Mouse (Mus musculus): ENCODE measurements around the gene Hacd4. TPM values are rescaled to one million over a fixed set of nuclear protein-coding genes. Genes with fewer than 3 reads are reported as not detected.
"Not testable (repeated sequence)": the region's sequence is repeated elsewhere in the genome, so short reads cannot be mapped to it uniquely, and the experiment has no call there.

Gene Hacd4
- polyA plus RNA-seq, 2 experiments from 2014 or later: 0.13 to 0.42 TPM

DNA sequence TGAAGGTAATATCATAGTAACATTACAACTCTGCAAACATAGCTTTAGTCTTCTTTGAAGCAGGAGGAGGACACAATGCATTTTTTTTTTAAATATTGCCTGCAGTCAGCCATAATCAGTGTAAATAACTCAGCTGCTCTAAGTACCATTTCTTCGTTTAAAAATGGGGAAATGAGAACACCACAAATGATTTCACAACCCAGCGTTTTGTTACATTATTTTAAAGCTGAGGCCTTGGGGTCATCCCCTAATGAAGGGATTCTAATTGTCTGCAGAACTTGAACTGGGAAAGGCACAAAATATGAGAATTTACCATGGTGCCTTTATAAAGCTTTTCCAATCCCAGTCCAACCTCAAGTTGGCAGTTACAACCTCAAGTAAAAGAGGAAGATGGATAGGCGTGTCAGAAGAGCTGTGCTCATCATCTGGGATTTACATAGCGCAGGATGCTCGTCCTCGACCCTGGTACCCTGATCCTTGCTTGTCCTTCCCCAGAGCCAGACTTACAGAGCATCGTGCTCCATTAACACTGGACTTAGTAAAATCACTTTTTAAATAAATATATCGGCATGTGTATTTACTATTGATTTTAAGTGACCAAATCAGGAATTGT is 6.2 kb downstream of the Hacd4 start:
- no peak for ATAC-seq

DNA sequence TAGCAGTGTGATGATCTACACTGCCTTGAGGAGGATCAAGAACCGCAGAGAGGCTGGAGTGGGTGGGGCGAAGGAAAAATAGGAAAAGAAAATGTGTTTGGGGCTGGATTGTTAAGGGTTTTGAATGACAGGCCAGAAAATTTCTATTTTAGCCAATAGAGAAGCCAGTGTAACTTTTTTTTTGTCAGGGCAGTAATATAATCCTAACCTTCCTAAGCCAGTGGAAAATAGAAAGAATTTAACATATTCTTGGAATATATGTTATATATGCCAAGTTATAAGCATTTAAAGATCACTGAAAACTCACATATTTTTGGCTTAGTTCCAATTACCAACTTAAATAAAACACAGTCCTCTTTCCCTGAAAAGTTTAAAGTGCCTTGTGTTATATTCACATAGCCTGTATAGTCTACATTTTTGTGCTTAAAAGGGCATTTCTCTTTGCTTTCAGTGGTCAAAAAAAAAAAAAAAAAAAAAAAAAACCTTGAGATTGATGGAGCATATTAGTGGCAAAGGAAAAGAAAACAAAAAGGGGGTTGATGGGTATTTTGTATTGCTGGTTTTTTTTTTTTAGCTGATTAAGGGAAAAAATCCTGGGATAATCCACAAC is 11.0 kb downstream of the Hacd4 start:
- no peak for ATAC-seq

DNA sequence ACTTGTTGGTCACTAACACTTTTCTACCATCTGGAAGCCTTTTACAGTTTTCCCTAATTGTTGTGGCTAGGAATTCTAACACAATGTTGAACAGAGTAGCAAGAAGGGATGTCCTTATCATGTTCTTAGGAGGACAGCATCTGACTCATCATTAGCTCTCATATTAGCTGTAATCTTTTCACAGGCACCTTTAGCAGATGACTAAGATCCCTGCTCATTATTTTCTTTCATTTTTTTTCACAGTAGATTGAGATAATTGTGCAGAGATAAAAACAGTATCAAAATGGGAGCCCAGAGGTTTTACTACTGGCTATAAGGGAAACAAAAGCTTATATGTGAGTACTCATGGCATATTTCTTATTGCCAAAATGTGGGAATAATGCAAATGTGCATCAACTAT is 14.2 kb downstream of the Hacd4 start:
- ATAC-seq: no peak

DNA sequence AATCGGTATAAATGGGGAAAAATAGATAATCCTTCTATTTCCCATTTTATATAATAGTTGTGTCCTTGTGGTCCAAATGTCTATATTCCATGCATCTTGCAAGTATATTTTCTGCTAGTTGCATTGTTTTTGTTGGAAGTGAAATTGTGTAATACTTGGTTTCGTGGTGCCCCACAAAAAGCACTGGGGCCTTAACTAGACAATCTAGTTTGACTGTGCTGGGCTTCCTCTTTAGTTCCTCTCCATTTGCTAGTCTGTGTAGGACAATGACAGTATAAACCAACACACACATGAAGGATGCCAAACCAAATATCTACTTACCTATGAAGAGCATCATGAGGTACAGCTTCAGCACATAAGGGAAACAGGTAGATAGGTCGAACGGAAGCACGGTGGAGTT is 19.4 kb downstream of the Hacd4 start:
- no peak for ATAC-seq

DNA sequence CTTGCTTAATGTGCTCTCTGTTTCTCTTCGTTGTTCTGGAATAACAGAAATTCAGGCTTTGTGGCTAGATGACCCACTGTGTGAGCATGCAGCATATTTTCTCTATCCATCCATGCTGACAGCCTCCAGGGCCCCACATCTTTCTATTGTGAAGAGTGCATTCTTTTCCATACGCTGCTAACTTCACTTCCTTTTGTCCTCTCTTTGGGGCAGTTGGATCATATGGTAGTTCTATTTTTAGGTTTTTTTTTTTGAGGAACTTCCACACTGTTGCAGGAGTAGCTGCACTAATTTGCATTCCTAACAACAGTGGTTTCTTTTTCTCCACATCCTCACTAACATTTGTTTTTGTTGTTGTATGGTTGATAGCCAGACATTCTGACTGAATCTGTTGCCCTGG is 23.7 kb downstream of the Hacd4 start:
- no peak for ATAC-seq

DNA sequence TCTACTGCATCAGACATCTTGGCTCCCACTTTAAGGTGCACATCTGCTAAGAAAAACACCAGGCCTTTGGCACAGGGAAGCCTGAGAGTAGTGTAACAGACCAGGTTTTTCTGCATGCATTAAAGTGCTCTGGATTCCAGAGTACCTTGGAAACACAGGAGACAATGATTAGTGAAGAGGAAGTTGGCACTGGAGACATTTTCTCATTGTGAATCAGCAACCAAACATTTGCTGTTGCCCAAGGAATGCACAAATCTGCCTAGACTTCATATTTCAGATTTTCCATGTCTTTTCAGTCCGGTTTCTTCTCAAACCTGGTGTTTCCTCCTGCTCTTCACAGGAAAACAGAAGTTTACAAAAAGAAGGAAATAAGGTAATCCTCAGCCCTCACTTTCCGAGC is 26.4 kb downstream of the Hacd4 start:
- no peak for ATAC-seq

DNA sequence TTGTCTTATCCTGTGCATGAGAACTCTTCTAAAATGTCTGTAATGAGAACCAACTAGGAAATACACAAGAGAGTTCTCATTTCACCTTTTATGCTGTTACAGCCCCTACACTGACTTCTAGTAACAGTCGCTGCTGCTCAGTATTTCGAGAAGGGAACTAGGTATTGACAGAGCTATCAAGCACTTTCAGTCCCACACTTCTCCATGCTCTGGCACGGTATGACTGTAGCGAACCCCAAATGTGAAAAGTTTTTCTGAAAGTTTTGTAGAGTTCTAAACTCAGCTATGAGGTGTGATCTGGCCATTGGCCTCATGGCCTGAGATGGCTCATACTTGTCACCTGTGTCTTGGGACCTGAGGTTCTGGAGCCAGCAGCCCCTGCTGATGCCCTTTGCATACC is 29.4 kb downstream of the Hacd4 start:
- no peak for ATAC-seq

DNA sequence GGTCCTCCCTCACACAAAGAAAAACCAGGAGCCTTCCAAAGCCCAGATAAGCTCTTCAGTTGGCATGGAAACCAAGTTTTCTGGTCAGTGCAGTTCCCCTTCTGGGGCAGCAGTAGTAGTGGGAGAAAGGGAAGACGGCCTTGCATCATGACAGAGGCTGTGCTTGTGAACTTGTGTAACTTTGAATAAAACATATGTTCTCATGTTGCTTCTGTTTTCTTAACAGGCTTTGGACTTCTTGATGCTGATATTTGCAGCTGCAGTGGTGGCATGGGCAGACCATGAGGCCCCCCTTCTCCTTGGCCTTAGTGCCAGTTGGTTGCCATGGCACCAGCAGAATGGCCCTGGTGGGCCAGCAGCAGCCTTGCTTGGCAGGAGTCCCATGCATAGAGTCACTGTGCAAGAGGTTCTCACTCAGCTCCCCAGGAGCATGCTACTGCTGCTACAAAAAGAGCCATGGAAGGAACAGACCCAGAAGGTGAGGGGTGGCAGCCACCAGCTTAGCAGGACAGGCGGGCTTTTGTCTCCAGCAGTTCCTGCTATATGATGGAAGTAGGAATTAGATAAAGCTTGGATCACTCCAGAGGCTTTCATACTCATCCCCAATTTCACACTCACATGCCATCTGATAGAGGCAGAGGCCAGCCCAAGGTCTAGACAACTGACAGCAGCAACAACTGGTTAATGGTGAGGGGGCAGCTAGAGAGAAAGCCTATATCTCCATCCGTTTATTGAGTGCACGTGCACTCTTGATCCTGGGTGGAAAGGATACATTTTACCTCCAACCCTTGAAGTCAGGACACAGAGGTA is 31.6 kb downstream of the Hacd4 start:
- ATAC-seq: no peak

DNA sequence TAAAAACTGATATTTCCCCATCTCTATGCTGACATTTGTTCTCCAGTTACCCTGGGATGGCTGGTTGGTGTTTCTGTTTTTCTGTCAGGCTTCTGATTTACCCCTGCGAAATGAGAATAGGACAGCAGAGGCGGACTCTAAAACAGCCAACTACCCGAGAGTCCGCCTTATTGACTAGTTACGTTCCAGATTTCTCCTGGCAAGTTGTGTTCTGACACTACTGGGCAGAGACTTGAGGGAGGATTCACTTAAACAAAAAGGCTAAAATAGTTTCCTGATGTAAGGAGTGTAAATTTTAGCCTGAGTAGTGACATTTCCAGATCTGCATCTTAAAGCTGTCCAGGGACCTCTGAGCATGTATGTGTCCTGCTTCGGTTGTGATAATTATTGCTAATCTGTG is 35.8 kb downstream of the Hacd4 start:
- no peak for ATAC-seq

DNA sequence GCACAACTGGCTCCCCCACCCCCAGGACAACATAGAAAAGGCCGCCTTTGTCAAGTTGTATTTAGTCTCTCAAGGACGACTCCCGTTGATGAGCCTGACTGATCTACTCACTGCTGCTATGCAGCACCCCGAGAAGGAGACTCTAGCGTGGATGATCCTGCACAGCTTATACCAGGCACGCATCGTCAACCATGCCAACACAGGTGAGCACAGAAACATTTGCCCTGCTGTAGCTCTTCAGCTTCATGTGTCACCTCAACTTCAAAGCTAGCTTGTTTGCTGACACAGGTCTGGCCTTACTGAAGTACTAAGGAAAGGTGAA is 37.8 kb downstream of the Hacd4 start:
- no peak for ATAC-seq

DNA sequence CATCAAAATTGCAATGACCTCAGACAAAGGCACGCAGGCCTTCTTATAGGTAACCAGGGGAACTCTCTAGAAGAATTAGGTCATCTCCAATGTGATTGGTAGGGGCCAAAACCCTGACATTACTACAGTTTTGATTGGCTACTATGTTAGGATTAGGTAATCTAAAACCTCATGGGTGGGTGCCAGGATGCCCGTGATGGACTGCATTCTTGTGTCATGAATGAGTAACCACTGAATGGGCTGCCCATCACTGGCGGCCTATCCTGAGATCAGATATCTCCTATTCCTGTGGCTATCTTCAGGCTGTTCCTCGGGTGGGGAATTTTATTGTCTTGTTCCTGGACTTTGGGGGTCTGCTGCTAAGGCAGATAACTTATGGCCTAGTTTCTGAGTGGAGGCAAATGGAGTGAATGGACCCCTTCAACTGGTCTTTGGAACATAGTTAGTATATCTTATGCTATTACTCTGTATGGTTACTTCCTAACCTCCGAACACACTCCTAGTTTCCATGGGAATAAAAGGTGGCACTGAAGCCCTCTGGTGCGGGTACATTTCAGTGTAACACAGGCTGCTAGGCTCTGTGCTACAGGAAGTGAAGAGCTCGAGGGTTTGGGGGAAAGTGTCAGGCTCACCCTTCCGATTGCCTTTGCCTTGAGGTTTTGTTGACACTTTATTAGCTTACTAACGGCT is 38.3 kb downstream of the Hacd4 start:
- no peak for ATAC-seq

DNA sequence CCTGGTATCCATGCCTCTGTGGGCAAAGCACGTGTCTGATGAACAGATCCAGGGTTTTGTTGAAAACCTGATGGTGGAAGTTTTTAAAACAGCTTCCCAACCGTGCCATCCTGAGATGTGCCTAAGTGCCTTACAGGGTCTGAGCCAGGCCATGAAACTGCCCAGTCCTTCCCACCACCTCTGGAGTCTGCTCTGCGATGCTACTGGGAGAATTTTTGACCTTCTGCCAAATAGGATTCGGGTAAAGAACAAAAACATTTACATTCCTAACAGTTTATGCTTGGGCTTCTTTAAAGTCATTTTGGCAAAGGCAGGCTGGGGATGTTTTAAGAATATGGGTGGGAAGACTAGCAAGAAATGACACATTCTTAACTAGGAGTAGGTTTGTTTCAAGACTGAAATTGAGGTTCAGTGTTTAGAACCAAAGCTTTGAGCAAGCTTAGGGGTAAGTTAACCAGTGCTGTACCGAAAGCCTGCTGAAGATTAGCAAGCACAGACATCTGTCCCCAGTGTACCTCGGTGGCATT is 41.7 kb downstream of the Hacd4 start:
- ATAC-seq: no peak

DNA sequence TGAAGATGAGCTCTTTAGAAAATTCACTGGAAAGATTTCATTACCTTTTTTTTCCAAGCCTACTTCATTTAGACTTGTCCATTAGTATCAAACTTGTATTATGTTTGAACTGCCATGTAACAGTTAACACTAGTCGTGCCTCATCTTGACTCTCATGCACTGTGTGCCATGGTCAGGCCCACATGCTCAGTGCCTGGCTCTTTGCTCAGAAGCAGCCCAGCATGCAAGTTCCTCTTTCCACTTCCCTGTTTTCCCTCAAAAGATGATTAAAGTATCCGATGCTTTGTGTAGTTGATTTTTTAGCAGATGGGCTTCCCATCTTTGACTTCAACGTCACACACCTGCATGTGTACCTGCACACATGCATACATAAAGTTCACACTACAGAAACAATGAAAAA is 43.0 kb downstream of the Hacd4 start:
- ATAC-seq: no peak

DNA sequence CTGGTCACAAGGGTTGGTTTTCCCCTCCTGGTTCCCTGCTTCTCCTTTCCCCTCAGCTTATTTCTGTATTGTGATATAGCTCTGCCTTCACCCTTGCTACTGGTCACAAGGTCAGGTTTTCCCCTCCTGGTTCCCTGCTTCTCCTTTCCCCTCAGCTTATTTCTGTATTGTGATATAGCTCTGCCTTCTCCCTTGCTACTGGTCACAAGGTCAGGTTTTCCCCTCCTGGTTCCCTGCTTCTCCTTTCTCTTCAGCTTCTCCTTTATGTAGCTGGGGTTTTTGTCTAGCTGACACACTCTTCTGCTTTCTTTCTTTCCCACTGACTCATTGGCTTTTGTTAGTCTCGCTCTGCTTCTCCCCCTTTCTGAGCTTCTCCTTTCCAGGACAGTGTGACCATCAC is 48.1 kb downstream of the Hacd4 start:
- ATAC-seq: not testable (repeated sequence)

DNA sequence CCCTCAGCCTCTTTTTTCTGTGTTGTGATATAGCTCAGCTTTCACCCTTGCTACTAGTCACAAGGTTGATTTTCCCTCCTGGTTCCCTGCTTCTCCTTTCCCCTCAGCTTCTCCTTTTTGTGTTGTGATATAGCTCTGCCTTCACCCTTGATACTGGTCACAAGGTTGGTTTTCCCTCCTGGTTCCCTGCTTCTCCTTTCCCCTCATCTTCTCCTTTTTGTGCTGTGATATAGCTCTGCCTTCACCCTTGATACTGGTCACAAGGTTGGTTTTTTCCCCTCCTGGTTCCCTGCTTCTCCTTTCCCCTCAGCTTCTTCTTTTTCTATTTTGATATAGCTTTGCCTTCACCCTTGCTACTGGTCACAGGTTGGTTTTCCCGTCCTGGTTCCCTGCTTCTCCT is 48.7 kb downstream of the Hacd4 start:
- ATAC-seq: no peak

DNA sequence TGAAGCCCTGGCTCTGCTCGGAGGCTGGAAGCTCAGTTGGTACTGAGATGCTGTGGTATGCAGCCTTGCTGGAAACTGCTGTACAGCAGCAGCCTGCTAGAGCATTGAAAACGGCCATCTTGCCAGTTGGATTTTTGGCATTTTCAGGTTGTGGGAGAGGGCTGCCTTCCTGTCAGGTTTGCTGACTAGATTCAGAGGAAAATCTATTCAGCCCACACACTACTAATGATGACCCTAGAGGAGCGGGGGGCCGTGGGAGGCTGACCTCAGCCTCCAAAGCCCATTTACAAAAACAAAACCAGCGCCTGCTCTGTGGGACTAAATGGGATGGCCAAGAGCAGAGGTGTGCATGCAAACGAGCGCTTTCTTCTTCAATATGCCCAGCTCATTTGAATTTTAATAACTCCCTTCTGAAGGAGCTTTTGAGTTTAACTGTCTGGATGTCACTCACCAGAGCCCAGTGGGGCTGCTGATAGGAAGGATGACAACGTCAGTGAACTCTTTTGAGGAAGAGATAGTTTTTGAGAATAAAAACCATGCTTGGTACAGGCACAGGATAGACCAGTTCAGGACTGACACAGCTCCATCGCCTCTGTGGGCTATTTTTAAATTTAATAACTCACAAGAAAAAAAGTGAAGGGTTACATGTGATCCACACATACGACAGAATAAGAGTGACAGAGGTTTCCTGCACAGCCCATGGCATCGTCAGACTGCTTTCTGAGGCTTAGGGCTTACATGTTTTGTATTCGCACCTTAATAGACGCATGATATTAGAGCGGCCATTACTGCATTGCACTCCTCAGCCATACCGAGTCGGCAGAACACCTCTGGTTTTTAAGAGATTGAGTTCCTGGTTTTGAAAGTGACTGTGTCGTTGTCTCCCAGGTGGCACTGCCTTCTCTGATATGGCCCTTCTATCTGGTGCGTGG is 66.2 kb downstream of the Hacd4 start:
- ATAC-seq: no peak

DNA sequence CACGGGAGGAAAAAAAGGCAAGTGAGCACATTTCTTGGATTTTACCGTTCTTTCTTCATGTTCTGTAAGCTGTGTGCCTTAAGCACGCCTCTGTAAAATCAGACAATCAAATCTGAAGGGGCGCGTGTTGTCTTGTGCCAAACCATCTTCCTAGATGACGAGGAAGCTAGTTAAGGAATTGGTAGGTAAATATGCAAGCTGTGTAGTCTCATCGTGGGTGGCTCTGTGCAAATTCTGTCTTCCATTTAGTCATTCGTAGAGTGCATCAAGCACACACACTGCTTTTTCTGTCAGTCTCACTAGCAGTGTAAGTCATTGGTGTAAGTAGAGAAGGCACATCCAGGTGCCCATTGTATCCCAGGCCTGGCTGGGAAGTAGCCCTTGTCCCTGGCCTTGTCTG is 67.9 kb downstream of the Hacd4 start:
- no peak for ATAC-seq

DNA sequence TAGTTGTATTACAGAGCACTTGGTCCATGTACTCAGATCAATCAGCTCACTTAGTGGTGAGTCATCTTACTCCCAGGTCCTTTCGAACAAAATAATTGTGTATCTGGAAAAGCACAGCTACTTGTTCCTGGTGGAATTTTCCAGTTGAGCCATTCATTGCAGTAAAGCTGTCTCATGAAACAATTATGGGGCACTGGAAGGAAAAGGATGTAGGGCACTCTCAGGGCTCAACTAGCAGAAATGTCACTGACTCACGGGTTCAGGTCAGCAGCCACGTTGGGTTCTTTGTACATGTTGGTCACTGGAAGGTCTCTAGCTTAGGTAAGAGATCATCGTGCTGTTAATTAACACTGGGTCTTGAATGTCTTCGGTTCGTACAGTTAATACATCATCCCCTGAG is 68.8 kb downstream of the Hacd4 start:
- no peak for ATAC-seq

DNA sequence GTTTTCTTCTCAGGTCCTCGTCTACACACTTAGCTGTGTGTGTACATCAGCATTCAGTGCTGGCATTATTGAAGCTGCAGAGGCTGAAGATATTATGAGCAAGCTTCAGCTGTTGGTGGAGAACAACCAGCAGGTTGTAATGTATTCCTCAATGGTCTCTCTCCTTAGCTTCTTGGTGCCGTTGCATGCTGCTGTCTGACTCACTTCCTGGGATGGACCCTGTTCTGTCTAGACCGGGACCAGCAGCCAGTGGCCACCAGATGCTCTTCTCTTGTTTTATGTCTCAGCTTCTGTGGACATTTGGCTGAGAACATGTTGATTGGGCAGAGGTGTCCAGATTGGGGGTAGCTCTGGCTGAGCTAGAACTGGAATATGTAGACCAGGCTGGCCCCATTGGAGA is 81.3 kb downstream of the Hacd4 start:
- no peak for ATAC-seq

DNA sequence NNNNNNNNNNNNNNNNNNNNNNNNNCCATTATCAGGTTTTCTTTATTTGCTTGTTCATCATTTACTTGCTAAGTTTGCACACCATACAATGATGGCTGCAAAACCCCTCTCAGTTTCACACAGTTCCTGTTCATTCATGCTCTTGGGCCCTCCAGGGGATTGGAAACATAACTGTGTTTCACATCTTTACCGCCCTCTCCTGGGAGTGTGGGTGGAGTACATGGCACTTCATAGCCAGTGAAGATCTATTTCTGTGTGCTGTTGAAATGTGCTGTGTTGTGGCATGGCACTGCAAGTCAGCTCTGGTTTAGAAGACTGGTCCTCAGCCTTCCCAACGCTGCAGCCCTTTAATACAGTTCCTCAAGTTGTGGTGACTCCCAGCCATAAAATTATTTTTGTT is 82.1 kb downstream of the Hacd4 start:
- no peak for ATAC-seq

DNA sequence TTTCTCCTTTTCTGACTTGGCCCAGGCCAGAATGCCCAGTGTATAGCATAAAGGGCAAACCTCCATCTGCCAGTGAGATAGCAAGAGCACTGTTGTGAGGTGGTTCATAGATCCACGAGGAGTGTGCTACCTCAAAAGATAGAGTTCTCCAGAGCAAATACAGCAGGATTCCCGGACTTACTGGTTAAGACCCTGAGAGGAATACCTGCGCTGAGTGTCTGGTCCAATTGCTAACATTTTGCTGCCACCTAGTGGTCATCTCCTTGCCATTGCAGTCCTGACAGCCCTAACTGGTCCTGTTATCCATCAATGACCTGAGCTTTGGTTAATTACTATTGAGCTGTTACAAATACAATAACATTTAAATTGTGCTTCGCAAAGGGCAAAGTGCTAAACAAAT is 87.8 kb downstream of the Hacd4 start:
- peak; percentile 84 for ATAC-seq
